Mouse (Mus musculus) inflammation-experienced regulatory T-cells, adult 6 months (primary cell): Measurements from ENCODE around the gene Mars. TPM values are rescaled to one million over a fixed set of nuclear protein-coding genes. Genes with fewer than 3 reads are reported as not detected.
"Not testable (repeated sequence)": the region's sequence is repeated elsewhere in the genome, so short reads cannot be mapped to it uniquely, and the experiment has no call there.

ENCODE experiments used
- ATAC-seq: one replicate; pipeline ENCODE4 v1.8.0; 2017
- polyA plus RNA-seq, 3 experiments: library from polyadenylated mRNA; unstranded; fragments of 100-300 nt; shearing (Covaris generic); gene quantifications; one replicate each; pipeline ENCODE4 v1.2.1; 2017

The Mars gene
- polyA plus RNA-seq, 3 experiments from 2014 or later = 20.7 to 28.9 (median 21.3) TPM

GRCm38 (mm10) chr10:127336952-127337351 lies 25.4 kb upstream of the Mars start:
- no peak for ATAC-seq

- ATAC-seq = no peak
Measured at GRCm38 (mm10) chr10:127335271-127335670, 23.7 kb upstream of the Mars start.

GRCm38 (mm10) chr10:127333152-127333551 lies 21.6 kb upstream of the Mars start:
- ATAC-seq = no peak

- ATAC-seq = no peak
Measured at GRCm38 (mm10) chr10:127332211-127332874, 20.8 kb upstream of the Mars start.

- ATAC-seq = no peak
Measured at GRCm38 (mm10) chr10:127330212-127330611, 18.6 kb upstream of the Mars start.

- no peak for ATAC-seq
Measured at GRCm38 (mm10) chr10:127327461-127328145, 16.0 kb upstream of the Mars start.

GRCm38 (mm10) chr10:127326828-127327227 lies 15.2 kb upstream of the Mars start:
- ATAC-seq = no peak

- peak; percentile 11 for ATAC-seq
Measured at GRCm38 (mm10) chr10:127326017-127326801, 14.6 kb upstream of the Mars start.

- peak; percentile 22 for ATAC-seq
Measured at GRCm38 (mm10) chr10:127325454-127326016, 13.9 kb upstream of the Mars start.

GRCm38 (mm10) chr10:127324495-127324894 lies 12.9 kb upstream of the Mars start:
- peak; percentile 72 for ATAC-seq

- ATAC-seq = no peak
Measured at GRCm38 (mm10) chr10:127323131-127323855, 11.7 kb upstream of the Mars start.

GRCm38 (mm10) chr10:127322669-127323068 lies 11.1 kb upstream of the Mars start:
- ATAC-seq = no peak

- ATAC-seq = no peak
Measured at GRCm38 (mm10) chr10:127322178-127322577, 10.6 kb upstream of the Mars start.

GRCm38 (mm10) chr10:127321621-127322020 lies 10.0 kb upstream of the Mars start, which contains the start of gene Arhgap9:
Gene Arhgap9, plus strand, starts transcription at chr10:127321964.
- peak; percentile 74 for ATAC-seq

- no peak for ATAC-seq
Measured at GRCm38 (mm10) chr10:127319969-127320368, 8.4 kb upstream of the Mars start.

GRCm38 (mm10) chr10:127318009-127318408 lies 6.4 kb upstream of the Mars start:
- ATAC-seq = no peak

GRCm38 (mm10) chr10:127317277-127317676 lies 5.7 kb upstream of the Mars start:
- ATAC-seq = no peak

- not testable (repeated sequence) for ATAC-seq
Measured at GRCm38 (mm10) chr10:127314950-127315349, 3.4 kb upstream of the Mars start.

GRCm38 (mm10) chr10:127313516-127313915 lies 1.9 kb upstream of the Mars start:
- ATAC-seq = not testable (repeated sequence)

- ATAC-seq = no peak
Measured at GRCm38 (mm10) chr10:127312858-127313257, 1.3 kb upstream of the Mars start.

- ATAC-seq = peak; percentile 46
Measured at GRCm38 (mm10) chr10:127312356-127312676, 730 bp upstream of the Mars start.
